Mouse (Mus musculus) ovary, postnatal 14 days (tissue): ENCODE results near the gene Galc.

Source experiments
- DNase-seq: peaks from one replicate; pipeline ENCODE4 v3.0.0; 2022; ENCODE audit warnings: low spot score

Galc gene

DNA sequence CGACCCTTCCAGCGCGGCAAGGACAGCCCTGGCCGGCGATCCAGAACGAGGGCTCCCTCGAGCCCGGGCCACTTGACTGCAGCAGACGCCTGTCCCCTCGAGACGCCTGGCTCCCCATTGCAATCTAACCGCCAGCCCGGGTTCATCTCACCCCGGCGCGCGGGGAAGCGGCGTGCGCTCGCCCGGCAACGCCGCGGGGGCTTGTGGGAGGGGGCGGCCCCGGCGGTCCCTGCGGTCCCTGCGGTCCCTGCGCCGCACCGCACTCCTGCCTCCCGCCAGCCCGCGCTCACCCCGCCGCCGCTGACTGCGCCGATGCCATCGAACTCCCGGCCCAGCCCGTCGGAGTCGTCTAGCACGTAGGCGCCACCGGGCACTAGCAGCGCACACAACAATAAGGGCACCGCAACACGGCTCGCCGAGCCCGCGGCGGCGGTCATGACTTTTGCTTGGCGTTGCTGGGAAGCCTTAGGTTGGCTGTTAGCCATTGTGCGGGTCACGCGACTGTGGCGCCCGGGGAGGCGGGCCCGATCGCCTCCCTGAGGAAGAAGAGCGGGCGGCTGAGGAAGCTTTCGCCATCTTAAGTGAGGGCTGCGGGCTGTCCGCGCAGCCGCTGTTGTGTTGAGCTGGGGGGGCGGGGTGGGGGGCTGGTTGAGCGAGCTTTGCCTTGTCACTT, at the start of gene Galc:
Gene Galc, minus strand, starts transcription at position 615 of the 673 bp plus-strand sequence.
- DNase-seq: peak; percentile 84

DNA sequence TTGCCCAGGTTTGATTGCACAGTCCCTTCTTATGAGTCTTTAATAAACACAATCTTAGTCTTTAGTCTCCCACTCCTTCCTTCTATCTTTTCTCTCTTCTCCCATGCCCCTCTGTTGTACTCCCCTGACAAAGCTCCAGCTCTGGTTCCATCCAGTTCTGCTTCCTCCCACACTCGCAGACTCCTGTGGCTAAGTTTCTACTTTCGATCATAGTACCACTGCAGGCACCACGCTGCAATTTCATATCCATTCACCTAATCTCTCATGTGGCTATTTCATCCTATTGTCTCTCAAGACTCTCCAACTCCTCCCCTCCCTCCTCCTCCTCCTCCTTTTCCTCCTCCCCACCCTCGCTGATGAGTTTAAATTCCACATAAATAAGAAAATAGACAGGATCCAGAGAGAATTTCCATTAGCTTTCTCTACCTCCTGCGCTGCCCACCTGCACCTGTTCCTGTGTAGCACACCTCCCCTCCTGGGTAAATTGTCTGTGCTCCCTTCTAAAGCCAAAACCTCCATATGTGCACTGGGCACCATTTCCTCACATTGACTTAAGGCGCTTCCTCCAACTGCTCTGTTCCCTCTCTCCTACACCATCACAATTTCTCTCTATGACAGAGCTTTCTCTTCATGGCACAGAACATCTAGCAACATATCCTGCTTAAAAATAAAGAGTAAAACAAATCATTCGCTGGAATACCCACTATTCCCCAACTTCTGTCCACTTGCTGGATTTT, 48.1 kb upstream of the Galc start:
- no peak for DNase-seq

DNA sequence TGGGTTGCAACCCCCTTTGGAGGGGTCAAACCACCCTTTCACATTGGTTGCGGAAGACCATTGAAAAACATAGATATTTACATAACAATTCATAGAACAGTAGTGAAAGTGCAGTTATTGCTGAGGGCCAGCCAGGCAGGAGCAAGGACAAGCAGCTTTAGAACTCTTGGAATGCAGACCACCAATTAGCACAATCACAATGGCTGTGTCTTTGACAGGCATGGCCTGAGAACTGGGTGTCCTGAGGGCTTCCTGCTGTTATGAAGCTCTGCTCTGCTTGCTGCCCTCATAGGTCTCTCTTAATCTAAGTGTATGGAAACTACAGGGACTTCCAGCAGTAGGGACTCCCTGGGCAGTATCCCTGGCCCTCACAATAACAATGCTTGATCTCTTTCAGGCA, 43.8 kb upstream of the Galc start:
- DNase-seq: no peak

DNA sequence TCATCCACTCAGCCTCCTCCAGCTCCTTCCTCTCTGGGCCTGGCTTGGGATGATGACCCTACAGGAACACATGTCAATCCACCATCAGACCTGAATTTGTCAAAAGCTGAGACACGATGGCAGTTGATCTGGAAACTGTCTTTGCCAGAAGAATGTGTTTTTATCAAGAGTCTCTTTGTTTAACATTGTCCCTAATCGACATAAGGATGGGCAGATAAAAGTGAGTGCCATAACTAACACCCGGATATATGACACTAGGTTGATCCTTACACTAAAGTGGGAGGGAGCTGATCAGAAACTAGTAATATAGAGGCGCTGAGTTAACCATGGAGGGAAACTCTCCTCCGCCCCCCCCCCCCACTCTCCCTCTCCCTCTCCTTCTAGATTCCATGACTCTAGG, 42.7 kb upstream of the Galc start:
- DNase-seq: no peak

DNA sequence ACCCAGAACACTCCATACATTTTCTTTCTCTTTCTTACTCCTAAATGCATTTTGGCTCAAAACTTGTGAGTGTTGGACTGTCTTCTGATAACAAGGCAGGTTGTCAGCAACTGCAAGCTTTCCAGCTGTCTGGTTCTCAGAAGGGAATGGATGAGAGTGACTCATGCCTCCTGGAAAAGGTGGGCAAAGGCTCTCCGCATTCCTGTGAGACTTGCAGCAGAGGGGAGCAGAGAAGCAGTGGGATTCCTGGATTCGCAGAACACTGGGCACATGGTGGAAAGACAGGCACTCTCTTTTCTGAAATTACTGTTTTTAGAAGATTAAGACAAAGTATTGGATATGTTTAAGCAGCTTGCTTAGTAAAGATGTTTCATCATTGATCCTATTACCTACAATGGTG, 35.0 kb upstream of the Galc start:
- no peak for DNase-seq

DNA sequence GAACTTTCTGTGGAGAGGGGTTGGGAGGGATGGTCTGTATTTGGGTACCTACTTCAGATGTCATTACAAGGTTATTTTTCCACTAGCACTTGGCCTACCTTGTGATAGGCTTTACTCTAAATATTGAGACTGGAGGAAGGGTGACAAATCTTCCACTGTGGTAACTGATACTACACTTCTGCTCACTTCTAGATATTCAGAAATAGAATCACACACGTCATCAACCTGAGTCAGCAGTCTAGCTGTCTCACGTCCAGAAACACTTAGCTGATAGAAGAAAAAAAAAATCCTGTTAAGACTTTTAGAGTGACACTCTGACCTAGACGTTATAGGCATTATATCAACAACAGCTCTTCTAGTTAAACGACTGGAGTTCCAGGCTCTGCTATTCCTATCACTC, 33.0 kb upstream of the Galc start:
- DNase-seq: no peak

DNA sequence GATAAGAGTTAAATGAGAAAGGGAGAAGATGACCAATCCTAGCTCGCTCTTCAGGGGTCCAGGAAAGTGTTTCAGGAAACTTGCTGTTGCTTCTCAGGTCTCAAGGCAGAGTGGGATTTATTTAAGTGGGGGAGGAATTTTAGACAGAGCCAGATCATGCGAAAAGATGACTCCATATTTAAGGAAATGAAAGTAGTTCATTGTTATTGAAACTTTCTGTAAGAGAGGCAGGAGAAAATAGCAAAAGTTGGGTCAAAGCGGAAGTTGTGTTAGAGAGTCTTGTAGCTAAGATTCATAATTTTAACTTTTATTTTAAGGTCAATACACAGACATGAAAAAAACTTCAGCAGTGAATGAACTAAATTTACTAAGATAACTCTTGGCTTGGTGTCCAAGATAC, 31.2 kb upstream of the Galc start:
- DNase-seq: no peak

DNA sequence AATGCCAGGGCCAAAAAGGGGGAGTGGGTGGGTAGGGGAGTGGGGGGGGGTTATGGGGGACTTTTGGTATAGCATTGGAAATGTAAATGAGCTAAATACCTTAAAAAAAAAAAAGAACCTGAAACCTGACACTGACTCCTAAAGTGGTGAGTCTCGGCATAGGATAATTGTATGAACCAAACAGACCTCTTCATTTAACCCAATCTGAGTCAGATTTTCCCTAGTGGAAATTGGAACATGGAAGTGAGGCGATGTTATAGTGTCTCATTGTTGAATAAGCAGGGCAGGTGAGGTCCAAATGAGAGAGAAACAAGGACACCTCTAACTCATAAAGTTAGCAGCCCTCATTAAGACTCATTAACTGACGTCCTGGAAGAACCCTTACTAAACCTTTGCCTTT, 25.2 kb upstream of the Galc start:
- no peak for DNase-seq

DNA sequence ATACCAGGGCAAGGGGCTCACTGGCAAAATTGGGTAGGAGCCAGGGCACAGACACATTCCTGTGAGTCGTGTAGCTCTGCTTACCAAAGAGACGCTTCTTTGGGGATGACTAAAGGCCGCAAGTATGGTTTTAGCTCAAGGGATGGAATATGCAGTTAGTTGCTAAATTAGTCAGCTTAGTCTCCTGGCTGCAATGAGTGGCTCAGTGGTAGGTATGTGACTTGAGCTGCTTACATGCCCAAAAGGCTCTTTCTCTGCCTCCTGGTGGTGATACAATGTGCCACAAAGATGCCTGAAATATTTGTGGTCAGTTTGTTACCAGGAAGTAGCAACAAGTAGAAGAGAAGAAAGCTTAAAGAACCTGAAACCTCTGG, 24.2 kb upstream of the Galc start:
- no peak for DNase-seq

DNA sequence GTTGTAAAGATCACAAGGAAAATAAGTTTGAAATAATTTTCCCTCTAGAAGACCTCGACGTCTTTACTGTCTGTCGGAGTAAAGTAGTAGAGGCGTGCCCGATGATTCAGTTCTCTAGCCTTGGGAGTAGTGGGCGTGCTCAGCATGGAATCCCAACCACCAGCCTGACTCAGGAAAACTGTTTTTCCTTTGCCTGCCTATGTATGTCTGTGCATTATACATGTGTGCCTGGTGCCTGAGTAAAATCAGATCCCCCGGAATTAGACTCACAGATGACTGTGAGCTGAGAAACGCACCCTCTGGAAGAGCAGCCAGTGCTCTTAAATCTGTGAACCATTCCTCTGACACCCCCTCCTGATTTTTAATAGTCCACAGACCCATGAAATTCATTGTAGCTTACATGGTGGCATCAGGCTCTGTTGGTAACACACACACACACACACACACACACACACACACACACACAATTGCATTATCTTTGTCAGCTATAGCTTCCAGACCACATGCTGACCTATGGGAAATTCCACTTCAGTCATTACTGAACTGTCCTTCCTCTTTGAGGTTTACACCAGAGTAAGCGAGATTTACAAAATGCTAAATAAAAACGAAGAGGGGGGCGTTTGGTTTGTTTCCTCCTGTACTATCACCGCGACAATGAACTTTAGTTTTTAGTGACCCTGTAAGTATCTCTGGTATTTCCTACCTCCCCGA, 23.7 kb upstream of the Galc start:
- DNase-seq: no peak

DNA sequence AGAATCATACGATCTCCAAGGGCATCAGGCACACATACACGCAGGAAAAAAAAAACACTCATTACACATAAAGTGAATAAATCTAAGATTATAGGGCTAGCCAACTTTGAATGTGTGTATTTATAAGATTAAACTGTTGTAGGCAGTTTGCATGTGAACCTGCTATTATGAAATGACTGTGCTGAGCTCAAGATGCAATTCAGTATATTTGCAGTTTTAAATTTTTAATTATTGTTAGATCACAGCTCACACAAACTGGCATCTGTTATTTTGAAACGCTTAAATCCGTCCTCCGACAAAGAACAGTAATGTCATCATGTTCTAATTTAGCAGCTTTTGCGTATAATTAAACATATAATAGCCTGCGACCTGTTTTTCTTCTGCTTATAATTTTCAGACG, 21.7 kb upstream of the Galc start:
- DNase-seq: no peak

DNA sequence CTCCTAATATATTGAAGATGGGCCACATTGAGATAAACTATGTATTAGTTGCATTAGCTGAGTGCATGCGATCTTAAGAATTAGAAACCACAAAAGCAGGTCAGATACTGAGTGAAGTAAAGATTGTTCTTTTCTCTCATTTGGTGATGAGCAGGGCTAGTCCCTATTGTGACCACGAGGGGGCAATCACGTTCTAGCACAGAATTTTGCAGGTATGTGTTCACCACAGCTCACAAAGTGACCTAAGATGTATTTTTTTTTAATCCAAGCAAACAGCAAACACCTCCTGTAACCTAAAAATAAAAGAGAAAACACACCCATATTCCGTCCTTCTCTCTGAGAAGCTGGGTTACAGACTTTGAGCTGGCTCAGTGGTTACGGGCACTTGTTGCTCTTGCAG, 21.3 kb upstream of the Galc start:
- DNase-seq: peak; percentile 47

DNA sequence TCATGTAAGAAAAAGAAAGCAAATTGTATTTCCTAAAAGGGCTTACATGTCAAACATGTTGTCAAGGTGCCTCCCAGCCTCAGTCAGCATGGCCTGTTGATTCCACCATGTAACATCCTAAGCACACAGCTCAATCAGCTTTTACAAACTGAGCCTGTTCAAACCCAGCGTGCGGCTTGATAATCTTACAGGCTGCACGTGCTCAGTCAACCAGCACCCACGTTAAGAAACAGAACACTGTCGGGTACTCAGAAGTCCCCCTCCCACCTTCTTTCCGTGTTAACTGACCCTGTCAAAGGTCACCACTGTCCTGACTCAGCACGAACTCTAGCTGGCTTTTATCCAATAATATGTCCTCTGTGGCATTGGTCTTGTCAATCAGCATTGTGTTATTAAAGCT, 13.2 kb upstream of the Galc start:
- no peak for DNase-seq

DNA sequence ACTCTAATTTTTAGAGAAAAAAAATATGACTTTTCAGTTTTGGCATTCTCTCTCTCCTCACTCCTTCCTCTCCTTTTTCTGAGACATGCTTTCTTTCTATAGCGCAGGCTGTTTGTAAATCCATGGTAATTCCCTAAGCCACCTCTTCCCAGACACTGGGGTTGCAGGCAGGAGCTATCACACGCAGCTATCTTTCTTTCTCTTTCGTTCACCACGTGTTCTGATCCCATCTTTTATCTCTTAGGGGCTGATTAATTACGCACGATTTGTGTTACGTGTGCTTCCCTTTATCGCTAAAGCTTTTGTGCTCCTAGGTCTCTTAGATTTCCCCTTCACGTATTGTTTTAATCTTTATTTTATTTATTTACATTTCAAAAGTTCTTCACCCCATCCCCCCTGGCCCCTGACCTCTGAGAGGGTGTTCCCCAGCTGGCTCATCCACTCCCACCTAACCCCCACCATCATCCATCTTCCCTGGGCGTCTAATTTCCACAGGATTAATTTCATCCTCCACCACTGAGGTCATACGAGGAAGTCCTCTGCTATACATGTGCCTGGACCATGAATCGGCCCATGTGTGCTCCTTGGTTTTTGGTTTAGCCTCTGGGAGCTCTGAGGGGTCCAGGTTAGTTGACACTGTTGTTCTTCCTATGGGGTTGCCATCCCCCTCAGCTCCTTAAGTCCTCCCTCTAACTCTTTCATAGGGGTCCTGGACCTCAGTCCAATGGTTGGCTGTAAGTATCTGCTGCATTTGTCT, 11.7 kb upstream of the Galc start:
- DNase-seq: no peak

DNA sequence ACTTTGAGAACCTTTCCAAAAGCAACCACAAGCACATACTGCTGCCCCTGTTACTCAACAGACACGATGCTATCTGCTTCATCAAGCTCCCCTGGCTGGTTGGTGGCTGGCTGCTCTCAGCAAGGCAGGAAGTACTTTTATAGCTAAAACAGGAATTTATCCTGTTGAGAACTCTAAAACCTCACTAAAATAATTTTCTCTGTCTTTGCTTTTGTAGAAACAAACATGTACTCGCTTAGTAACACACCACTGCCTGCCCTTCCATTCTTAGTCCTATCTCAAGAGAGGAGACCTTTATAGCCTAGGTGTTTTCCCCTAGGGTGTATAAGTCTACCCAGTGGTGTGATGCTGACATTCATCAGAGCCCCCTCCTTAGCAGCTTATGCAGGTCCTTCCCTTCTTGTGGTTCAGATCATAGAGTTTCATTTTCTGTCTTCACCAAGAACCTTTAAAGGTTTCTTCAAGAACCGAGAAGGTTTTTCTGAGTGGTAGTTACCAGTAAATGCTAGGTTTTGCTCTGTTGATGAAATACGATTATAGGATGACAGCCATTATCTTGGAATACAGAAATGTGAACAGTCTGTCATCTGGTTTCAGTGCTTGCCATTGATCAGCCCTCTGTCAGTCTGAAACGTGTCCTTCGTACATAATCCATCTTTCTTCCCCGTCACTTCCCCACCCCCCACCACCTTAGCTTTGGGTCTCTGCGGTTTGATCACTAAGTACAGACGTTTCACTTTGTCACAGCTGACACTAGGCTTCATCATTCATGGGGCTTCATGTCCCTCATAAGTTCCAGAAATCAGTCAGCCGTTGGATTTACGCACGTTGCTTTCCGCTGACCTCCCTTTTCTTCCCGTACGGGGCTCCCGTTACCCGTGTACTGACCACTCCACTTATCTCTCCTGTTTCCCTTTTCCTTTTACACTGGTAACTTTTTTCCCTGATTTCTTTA, 10.8 kb upstream of the Galc start:
- no peak for DNase-seq

DNA sequence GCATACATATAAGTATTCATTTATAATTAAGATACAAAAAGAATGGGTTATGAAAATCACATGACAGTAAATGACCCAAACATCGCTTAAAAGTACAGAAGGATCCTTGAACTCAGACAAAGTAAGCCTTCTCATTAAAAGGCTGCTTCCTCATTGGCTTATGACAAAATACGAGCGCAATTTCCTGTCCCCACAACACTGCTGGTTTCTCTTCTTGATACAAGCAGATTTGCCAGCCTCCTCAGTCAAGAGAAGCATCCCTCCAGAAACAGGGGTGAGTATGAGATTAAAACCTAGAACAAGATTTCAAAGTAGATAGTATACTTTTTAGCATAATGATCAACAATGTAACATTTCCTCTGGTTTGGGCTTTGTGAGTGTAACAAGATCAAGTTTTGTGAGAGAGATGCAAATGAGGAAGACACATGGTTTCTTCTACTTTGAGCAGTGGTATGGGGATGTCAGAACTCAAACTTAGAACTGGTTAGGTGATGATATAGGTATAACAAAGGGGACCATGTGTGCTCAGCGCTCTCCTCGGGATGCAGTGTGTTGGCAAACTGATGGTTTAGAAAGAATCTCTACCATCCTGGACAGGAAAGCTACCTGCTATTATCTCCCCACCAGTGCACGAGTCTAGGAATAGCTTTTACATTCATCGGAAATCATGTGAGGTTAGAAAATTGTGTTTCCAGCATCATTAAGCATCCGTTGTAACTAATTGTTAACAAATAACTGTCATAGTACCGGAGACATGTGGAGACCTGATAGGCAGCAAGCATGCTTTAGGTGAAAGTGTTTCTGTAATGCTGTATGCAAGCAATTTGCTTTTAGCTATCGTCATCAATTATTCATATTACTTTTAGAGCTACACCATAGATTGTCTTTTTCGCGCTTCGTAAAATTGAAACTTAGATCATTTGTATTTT, 9.4 kb upstream of the Galc start, which contains the start of gene Gpr65:
Gene Gpr65, plus strand, starts transcription at position 195 of the 929 bp plus-strand sequence.
- no peak for DNase-seq

DNA sequence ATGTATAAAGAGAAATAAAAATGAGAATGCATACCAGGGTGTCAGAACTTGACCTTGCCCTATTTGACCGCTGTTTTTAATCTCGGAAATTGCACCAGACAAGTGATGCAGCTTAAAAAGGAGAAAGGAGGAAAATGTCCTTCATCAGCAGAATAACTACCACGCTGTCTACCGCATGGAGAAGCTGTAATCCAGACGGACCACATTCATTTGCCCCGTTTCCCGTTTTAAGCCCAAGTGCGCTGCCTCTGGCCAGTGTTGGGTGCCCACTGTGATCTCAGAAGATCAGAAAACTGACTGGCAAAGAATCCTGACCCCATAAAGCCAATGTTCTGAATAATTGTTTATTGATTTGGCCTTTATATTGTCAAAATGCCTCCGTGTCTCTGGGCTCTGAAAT, 6.4 kb upstream of the Galc start:
- DNase-seq: no peak

DNA sequence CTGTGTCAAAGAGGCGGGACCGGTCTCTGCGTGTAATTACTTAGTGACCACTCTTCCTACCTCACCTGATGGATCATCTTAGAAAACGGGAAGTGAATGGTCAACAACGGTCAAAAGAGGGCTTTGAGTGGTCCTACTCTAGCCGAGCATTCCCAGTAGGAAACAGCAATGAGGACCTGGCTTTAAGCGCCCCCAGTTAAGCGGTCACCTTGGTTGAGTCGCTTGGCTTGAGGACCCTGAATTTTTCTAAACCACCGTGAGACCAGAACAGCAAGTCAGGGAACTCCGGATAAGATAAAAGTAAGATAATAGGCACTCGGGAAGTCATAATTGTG, 226 bp upstream of the Galc start:
- DNase-seq: no peak

DNA sequence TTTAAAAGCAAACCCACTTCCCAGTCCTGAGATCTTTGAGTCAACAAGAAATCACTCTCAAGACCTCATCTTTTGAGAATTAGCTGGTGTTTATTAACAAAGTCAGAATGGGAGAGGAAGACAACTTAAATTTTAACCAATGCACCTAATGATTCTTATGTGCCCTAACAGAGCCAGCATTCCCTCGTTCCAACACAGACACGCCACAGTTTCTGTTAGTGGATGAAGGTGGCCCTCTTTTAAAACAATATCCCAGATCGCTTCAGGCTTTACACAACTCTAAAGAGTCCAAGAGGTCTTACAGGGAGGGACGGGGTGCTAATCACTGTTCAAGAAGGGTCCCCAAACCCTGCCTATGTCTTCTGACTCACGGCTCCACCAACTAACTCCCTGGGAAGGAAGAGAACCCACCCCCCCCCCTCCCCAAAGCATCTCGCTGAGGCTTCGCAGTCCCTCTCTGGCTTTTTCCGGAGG, 851 bp downstream of the Galc start:
- DNase-seq: no peak

DNA sequence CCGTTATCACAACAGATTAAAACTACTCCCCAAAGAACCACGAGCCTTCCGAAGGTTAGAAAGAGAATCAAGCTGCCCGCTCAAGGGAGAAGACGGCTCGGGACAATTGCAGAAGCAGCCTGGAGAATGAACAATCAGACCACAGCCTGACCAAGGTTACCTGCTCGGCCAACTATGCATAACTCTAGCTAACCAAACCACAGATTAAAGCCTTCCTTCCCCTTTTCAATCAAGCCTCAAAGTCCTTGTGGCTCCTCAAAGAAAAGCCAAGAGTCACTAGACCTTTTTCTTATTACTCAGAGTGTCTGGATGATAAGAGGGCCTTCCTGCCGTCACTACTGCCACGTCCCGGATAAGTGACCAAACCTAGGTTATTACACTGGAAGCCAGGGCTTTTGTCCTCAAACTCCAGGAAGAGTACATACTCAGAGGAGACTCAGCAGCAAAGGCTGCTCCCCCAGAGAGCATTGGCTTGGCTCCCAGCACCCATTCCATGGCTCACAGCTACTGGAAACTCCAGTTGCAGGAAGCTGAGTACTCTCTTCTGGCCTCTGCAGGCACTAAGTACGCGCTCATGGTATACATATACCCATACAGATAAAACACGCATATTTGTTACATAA, 3.8 kb downstream of the Galc start:
- no peak for DNase-seq
